Mouse (Mus musculus): ENCODE measurements at regions not wholly inside any gene's neighbourhood (a gene's known extent, or its start where the extent isn't known, plus 50 kb on each side); places are given as distances from the start of the nearest gene placed in this dataset.

DNA sequence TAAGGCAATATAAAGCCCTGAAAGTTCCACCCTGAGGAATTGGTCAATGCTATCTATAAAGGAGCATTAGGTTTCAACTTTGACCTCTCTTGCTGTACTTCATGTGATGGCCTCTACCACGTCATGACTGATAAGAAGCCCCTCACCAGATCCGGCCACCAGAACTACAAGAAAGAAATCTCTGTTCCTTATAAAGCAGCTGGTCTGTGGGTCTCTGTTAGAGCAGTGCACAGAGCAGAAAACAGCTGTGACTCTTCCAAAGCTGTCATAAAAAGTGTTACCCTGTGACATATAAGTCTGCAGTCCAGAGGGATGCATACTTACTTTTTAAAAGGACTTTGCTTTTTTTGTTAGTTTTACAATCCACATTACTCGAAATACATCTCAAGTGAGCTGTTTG, 111.1 kb upstream of the Slc22a23 start:
- no peaks in the 10 kb centered on the region for H3K4me1 ChIP-seq (ENCODE audit: insufficient read depth, low read depth, low read length)
- no peak for TF ChIP-seq POLR2AphosphoS5 (IDR thresholded peaks at IDR 0.05; ENCODE audit: insufficient replicate concordance, low read depth, low read length)
- no peak for TF ChIP-seq GATA1 (IDR thresholded peaks at IDR 0.05; ENCODE audit: borderline replicate concordance, low read length)
- TF ChIP-seq TAL1 (conservative IDR thresholded peaks at IDR 0.05; ENCODE audit: low read depth, low read length) = no peak
- no peak for TF ChIP-seq GATA2 (IDR thresholded peaks at IDR 0.05; ENCODE audit: borderline replicate concordance, low read depth, low read length)
- DNase-seq (ENCODE audit: low spot score) = no peak
- H3K4me3 ChIP-seq (ENCODE audit: low read depth, low read length) = no peak overlapping the region
- ATAC-seq (ENCODE audit: extremely low read depth, insufficient number of reproducible peaks, low FRiP score, poor library complexity, severe bottlenecking) = no peak
- H3K9me3 ChIP-seq (replicated peaks) = no peaks in the 10 kb centered on the region
- peaks cover 3% of the 10 kb centered on the region; the same call in 1 of the 2 replicates for H3K27me3 ChIP-seq (ENCODE audit: insufficient read depth, low read length)
- no peaks in the 10 kb centered on the region for H3K36me3 ChIP-seq (replicated peaks)

DNA sequence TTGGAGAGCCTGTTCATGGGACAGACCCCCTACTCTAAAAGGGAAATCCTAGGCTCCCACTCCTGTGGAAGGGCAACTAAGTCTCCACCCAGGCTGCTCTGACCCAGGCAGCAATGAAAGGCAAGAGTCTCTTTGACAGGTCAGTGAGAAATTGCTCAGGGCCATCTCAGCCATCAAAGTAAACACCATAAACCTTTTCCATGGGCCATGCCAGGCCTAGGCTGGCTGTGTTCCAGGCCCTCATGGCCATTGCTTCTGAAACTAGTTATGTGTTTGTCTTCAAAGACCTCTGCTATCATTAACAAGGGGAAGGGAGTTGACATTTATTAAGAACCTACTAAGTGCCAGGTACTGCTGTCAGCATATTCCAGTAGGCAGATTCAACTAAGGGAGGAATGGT, 101.8 kb upstream of the Slc22a23 start:
- no peak for DNase-seq (ENCODE audit: low spot score)
- ATAC-seq (ENCODE audit: extremely low read depth, insufficient number of reproducible peaks, low FRiP score, poor library complexity, severe bottlenecking) = no peak
- no peaks in the 10 kb centered on the region for H3K9me3 ChIP-seq (replicated peaks)
- no peaks in the 10 kb centered on the region for H3K4me1 ChIP-seq (ENCODE audit: insufficient read depth, low read depth, low read length)
- no peak overlapping the region for H3K4me3 ChIP-seq (ENCODE audit: low read depth, low read length)
- TF ChIP-seq GATA2 (IDR thresholded peaks at IDR 0.05; ENCODE audit: borderline replicate concordance, low read depth, low read length) (no peak), CTCF (IDR thresholded peaks at IDR 0.05; ENCODE audit: low read depth, low read length) (no peak), POLR2AphosphoS5 (IDR thresholded peaks at IDR 0.05; ENCODE audit: insufficient replicate concordance, low read depth, low read length) (no peak), TAL1 (conservative IDR thresholded peaks at IDR 0.05; ENCODE audit: low read depth, low read length) (no peak), GATA1 (IDR thresholded peaks at IDR 0.05; ENCODE audit: borderline replicate concordance, low read length) (no peak)
- peaks cover 7% of the 10 kb centered on the region; the same call in 1 of the 2 replicates for H3K27me3 ChIP-seq (ENCODE audit: insufficient read depth, low read length)
- no peaks in the 10 kb centered on the region for H3K36me3 ChIP-seq (replicated peaks)

DNA sequence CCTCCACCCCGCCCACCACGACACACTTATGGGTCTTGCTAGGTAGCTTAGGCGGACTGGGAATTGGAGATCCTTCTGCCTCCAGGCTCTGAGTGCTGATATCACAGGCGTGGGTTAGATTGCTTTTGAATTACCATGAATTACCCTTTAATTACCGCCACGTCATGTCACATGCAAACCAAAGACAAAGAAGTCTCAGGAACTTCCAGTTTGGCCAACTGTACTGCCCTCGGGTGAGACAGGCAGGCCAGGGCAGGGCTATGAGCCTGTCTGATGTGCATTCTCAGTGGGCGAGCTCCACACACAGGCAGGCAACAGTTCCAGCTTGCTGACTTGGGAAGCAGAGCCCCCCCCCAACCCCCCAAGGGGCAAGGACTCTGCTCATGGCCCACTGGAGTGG, 101.3 kb upstream of the Slc22a23 start:
- Histone ChIP-seq H3K9me3 (replicated peaks) (no peaks in the 10 kb centered on the region), H3K4me1 (ENCODE audit: insufficient read depth, low read depth, low read length) (no peaks in the 10 kb centered on the region), H3K36me3 (replicated peaks) (no peaks in the 10 kb centered on the region), H3K4me3 (ENCODE audit: low read depth, low read length) (no peak overlapping the region), H3K27me3 (ENCODE audit: insufficient read depth, low read length) (peaks cover 7% of the 10 kb centered on the region; the same call in 1 of the 2 replicates)
- TF ChIP-seq GATA2 (IDR thresholded peaks at IDR 0.05; ENCODE audit: borderline replicate concordance, low read depth, low read length) (no peak), CTCF (IDR thresholded peaks at IDR 0.05; ENCODE audit: low read depth, low read length) (no peak)
- DNase-seq (ENCODE audit: low spot score) (no peak), ATAC-seq (ENCODE audit: extremely low read depth, insufficient number of reproducible peaks, low FRiP score, poor library complexity, severe bottlenecking) (no peak)

DNA sequence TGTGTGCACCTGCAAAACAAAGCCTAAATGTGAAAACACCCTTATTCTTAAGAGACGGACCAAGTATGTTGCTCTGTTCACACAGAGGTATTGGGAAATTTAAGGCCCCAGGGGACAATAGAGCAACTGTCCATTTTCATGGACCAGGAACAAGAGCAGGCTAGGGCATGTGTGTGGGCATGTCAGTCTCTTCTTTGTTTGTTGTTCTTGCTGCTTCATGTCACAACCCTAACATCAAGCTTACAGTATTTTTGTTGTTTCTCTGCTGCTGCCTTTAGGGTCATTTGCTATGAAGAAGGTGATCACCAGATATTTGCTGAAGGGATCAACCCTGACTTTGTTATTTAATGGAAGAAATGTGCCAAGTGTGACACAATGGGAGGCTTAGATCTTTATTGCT, 96.4 kb upstream of the Slc22a23 start:
- Histone ChIP-seq H3K36me3 (replicated peaks) (no peaks in the 10 kb centered on the region), H3K9me3 (replicated peaks) (no peaks in the 10 kb centered on the region), H3K27me3 (ENCODE audit: insufficient read depth, low read length) (peaks cover 15% of the 10 kb centered on the region), H3K4me3 (ENCODE audit: low read depth, low read length) (no peak overlapping the region), H3K4me1 (ENCODE audit: insufficient read depth, low read depth, low read length) (no peaks in the 10 kb centered on the region)
- no peak for TF ChIP-seq CTCF (IDR thresholded peaks at IDR 0.05; ENCODE audit: low read depth, low read length)
- TF ChIP-seq GATA2 (IDR thresholded peaks at IDR 0.05; ENCODE audit: borderline replicate concordance, low read depth, low read length) = no peak
- TF ChIP-seq GATA1 (IDR thresholded peaks at IDR 0.05; ENCODE audit: borderline replicate concordance, low read length) = no peak
- TF ChIP-seq TAL1 (conservative IDR thresholded peaks at IDR 0.05; ENCODE audit: low read depth, low read length) = no peak
- TF ChIP-seq POLR2AphosphoS5 (IDR thresholded peaks at IDR 0.05; ENCODE audit: insufficient replicate concordance, low read depth, low read length) = no peak
- ATAC-seq (ENCODE audit: extremely low read depth, insufficient number of reproducible peaks, low FRiP score, poor library complexity, severe bottlenecking) (no peak), DNase-seq (ENCODE audit: low spot score) (no peak)

DNA sequence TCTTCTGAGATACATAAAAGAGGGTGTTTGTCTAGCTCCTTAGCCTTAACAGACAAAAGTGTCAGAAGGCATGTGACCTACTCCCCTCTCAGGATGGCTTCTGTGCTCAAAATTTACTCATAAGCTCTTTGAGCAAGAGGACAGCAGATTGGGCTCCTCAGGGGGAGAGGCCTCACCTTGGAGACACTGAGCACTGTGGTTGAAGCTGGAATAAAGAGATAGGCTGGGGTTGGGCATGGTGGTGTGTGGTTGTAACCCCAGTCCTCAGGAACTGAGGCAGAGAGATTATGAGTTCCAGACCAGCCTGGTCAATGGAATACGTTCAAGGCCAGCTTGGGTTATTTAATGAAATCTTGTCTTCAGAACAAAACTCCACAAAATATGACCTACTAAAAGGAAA, 82.5 kb upstream of the Slc22a23 start:
- no peak overlapping the region for H3K4me3 ChIP-seq (ENCODE audit: low read depth, low read length)
- no peaks in the 10 kb centered on the region for H3K9me3 ChIP-seq (replicated peaks)
- no peaks in the 10 kb centered on the region for H3K4me1 ChIP-seq (ENCODE audit: insufficient read depth, low read depth, low read length)
- DNase-seq (ENCODE audit: low spot score) (no peak), ATAC-seq (ENCODE audit: extremely low read depth, insufficient number of reproducible peaks, low FRiP score, poor library complexity, severe bottlenecking) (no peak)
- H3K27me3 ChIP-seq (ENCODE audit: insufficient read depth, low read length) = peaks cover 48% of the 10 kb centered on the region
- H3K36me3 ChIP-seq (replicated peaks) = no peaks in the 10 kb centered on the region
- TF ChIP-seq POLR2AphosphoS5 (IDR thresholded peaks at IDR 0.05; ENCODE audit: insufficient replicate concordance, low read depth, low read length) (no peak), GATA2 (IDR thresholded peaks at IDR 0.05; ENCODE audit: borderline replicate concordance, low read depth, low read length) (no peak), TAL1 (conservative IDR thresholded peaks at IDR 0.05; ENCODE audit: low read depth, low read length) (no peak), CTCF (IDR thresholded peaks at IDR 0.05; ENCODE audit: low read depth, low read length) (no peak), GATA1 (IDR thresholded peaks at IDR 0.05; ENCODE audit: borderline replicate concordance, low read length) (no peak)

DNA sequence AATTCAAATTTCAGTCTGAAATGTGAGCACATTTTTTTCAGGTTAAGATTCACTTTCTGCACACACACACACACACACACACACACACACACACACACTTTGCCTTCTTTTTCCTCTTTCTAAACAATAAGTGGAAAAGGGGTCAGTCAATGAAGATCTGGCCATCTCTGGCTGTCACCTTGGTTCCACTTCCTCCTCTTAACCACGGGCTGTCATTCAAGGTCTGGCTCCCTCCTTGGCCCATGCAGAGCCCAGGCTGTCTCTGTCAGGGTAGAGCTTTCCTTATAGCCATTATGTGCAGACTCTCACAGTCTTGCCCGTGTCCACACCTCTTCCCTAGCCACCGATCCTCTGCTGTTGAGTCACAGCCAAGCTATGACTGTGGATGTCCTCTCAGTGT, 79.9 kb upstream of the Slc22a23 start:
- no peaks in the 10 kb centered on the region for H3K36me3 ChIP-seq (replicated peaks)
- no peaks in the 10 kb centered on the region for H3K9me3 ChIP-seq (replicated peaks)
- H3K4me3 ChIP-seq (ENCODE audit: low read depth, low read length) = no peak overlapping the region
- H3K4me1 ChIP-seq (ENCODE audit: insufficient read depth, low read depth, low read length) = no peaks in the 10 kb centered on the region
- ATAC-seq (ENCODE audit: extremely low read depth, insufficient number of reproducible peaks, low FRiP score, poor library complexity, severe bottlenecking) (no peak), DNase-seq (ENCODE audit: low spot score) (no peak)
- H3K27me3 ChIP-seq (ENCODE audit: insufficient read depth, low read length) = peaks cover 47% of the 10 kb centered on the region
- TF ChIP-seq GATA2 (IDR thresholded peaks at IDR 0.05; ENCODE audit: borderline replicate concordance, low read depth, low read length) (no peak), GATA1 (IDR thresholded peaks at IDR 0.05; ENCODE audit: borderline replicate concordance, low read length) (no peak)

DNA sequence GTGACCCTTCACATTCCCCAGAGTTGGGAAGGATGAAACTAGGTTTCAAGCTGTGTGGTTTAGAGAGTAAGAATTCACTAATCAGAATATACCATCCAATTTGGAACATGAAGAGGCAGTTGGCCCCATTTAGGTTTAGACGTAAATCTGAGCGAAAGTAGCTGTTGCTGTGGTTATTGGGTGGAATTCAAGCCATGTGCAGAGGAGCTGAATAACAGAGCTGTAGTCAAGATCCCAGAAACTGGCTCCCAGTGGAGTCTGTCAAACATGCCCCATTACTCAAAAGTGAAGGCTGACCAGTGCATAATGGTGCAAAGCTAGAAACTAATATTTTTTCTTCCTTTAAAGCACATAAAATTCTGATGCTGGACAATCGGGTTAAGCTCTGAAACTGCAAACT, 76.7 kb upstream of the Slc22a23 start:
- ATAC-seq (ENCODE audit: extremely low read depth, insufficient number of reproducible peaks, low FRiP score, poor library complexity, severe bottlenecking) (no peak), DNase-seq (ENCODE audit: low spot score) (no peak)
- Histone ChIP-seq H3K4me3 (ENCODE audit: low read depth, low read length) (no peak overlapping the region), H3K9me3 (replicated peaks) (no peaks in the 10 kb centered on the region), H3K4me1 (ENCODE audit: insufficient read depth, low read depth, low read length) (no peaks in the 10 kb centered on the region), H3K27me3 (ENCODE audit: insufficient read depth, low read length) (peaks cover 42% of the 10 kb centered on the region), H3K36me3 (replicated peaks) (no peaks in the 10 kb centered on the region)
- TF ChIP-seq GATA2 (IDR thresholded peaks at IDR 0.05; ENCODE audit: borderline replicate concordance, low read depth, low read length) (no peak), GATA1 (IDR thresholded peaks at IDR 0.05; ENCODE audit: borderline replicate concordance, low read length) (no peak), POLR2AphosphoS5 (IDR thresholded peaks at IDR 0.05; ENCODE audit: insufficient replicate concordance, low read depth, low read length) (no peak), TAL1 (conservative IDR thresholded peaks at IDR 0.05; ENCODE audit: low read depth, low read length) (no peak), CTCF (IDR thresholded peaks at IDR 0.05; ENCODE audit: low read depth, low read length) (no peak)
